Mouse (Mus musculus) limb, embryonic 13.5 days (tissue): ENCODE results near the gene Wnk1. TPM values are rescaled to one million over a fixed set of nuclear protein-coding genes. Genes with fewer than 3 reads are reported as not detected.
"Not testable (repeated sequence)": the region's sequence is repeated elsewhere in the genome, so short reads cannot be mapped to it uniquely, and the experiment has no call there.

Experiments used
- ATAC-seq: fragments of 200-750 bp; cut with Nextera tagmentation; 2 replicates; pipeline ENCODE4 v1.8.0; 2017; ENCODE audit warnings: low read depth, moderate number of reproducible peaks, moderate TSS enrichment; ENCODE audit not compliant: low FRiP score
- H3K27ac ChIP-seq: fragments of 300-500 bp; sonication (generic); 2 replicates; pipeline ENCODE4 v1.5.1; 2015; ENCODE audit warnings: inconsistent platforms, mild to moderate bottlenecking, moderate library complexity
- H3K27me3 ChIP-seq: fragments of 300-500 bp; sonication (generic); 2 replicates; pipeline ENCODE4 v1.6.1; 2015; ENCODE audit warnings: mild to moderate bottlenecking, inconsistent platforms
- H3K36me3 ChIP-seq: fragments of 300-500 bp; sonication (generic); 2 replicates; pipeline ENCODE4 v1.6.1; 2015; ENCODE audit warnings: inconsistent platforms, mild to moderate bottlenecking, moderate library complexity
- H3K4me1 ChIP-seq: fragments of 300-500 bp; sonication (generic); 2 replicates; pipeline ENCODE4 v1.6.1; 2015; ENCODE audit warnings: inconsistent platforms
- H3K4me2 ChIP-seq: fragments of 300-500 bp; sonication (generic); replicated peaks from 2 replicates; pipeline ENCODE4 v1.6.1; 2015; ENCODE audit warnings: inconsistent platforms, mild to moderate bottlenecking, moderate library complexity
- H3K4me3 ChIP-seq: fragments of 300-500 bp; sonication (generic); 2 replicates; pipeline ENCODE4 v1.5.1; 2015; ENCODE audit warnings: moderate library complexity, mild to moderate bottlenecking, inconsistent platforms
- H3K9ac ChIP-seq: fragments of 300-500 bp; sonication (generic); 2 replicates; pipeline ENCODE4 v1.6.1; 2015; ENCODE audit warnings: mild to moderate bottlenecking, inconsistent platforms
- H3K9me3 ChIP-seq: fragments of 300-500 bp; sonication (generic); 2 replicates; pipeline ENCODE4 v1.6.1; 2016; ENCODE audit warnings: inconsistent platforms
- WGBS: fragments of 180-500 bp; shearing (Covaris S2); methylation state at CpG from one replicate; pipeline ENCODE4 v1.1.7; 2015; 5-methylcytosine and 5-hydroxymethylcytosine counted together
- polyA plus RNA-seq: library from polyadenylated mRNA; unstranded; fragments of >200 nt; fragmentation: Nextera tagmentation; extraction: Ambion mirVana; gene quantifications from 2 replicates; pipeline ENCODE4 v1.2.1, GENCODE M21; 2015

Wnk1 gene
- 68.9 and 70.5 TPM in 2 replicates for polyA plus RNA-seq

DNA sequence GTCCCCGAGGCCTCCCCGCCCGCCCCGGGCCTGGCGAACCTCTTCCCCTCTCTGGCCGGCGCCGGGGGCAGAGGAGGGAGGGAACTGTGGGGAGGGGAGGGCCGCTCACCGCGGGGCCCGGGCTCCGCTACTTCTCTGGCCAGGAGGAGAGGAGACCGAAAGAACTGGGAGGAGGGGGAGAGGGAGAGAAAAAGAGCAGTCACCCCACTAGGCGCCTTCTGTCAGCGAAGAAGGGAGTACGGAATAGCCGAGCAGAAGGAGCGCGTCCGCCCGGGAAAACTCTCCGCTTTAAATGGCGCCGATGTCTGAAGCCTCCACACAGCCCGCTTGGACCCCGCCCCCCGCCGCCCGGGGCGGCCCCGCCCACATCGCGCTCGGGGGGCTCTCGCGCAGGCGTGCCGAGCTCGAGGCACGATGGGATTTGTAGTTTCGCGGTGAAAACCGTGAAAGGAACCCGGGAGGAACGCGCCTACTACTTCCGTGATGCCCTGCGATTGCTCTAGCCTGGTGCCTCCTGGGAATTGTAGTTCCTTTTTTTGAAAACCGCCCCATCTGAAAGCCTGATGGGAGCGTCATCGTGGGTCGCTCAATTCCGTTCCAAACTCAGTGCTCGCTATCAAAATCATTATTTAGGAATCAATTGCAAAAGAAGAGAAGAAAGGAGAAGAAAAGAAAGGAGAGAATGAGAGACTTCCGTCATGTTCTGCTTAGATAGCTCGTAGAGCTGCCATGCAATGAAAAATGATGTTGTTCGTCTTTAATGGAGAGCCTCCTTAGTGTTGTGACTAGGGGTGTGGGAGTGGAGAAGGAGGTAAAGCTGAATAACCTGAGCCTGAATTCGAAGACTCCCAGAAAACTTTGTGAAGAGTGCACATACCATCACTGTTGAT lies at the start of gene Wnk1:
Wnk1 (minus strand) TSS at position 307 of the 890 bp plus-strand sequence.
- peak; percentile 95 for ATAC-seq
- Histone ChIP-seq H3K9me3 (no peaks in the 10 kb centered on the region), H3K27me3 (no peaks in the 10 kb centered on the region), H3K4me1 (peaks cover 19% of the 10 kb centered on the region), H3K4me3 (peak within 1 kb of the TSS; percentile 97), H3K9ac (peak within 1 kb of the TSS; percentile 95), H3K36me3 (no peaks in the 10 kb centered on the region), H3K27ac (peak within 1 kb of the TSS; percentile 99), H3K4me2 (peak within 1 kb of the TSS; percentile 94)
- under 1% methylated on average over 52 of the region's 59 CpGs for WGBS

DNA sequence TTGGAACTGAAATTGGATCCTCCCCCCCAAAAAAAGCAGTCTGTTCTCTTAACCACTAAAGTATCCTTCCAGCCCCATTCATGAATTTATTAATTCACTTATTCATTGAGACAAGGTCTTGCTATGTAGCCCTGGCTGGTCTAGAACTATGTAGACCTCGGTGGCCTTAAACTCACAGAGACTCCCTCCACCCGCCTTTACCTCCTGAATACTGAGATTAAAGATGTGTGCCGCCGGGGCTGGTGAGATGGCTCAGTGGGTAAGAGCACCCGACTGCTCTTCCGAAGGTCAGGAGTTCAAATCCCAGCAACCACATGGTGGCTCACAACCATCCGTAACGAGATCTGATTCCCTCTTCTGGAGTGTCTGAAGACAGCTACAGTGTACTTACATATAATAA lies 48.6 kb upstream of the Wnk1 start:
- H3K9ac ChIP-seq, H3K27ac ChIP-seq, H3K36me3 ChIP-seq, H3K4me3 ChIP-seq, H3K9me3 ChIP-seq, H3K27me3 ChIP-seq, H3K4me2 ChIP-seq, ATAC-seq, H3K4me1 ChIP-seq: not testable (repeated sequence)
- WGBS, result 92% methylated on average over 8 of the region's 8 CpGs

DNA sequence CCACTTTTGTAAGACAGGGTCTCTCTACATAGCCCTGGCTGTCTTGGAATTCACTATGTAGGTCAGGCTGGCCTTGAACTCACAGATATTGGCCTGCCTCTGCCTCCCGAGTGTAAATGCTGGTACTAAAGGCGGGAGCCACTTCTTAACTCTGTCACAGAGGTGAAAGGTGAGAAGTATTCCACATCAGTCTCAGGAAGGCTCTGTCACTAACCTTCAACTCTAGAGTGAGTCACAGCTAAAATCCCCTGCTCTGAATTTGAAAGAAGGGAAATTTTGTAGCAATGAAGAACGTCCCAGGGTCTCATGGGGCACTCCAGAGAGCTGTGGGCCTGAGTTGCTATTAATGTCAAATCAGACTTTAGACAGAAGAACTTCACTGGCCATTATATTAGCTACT lies 47.4 kb upstream of the Wnk1 start:
- H3K4me3 ChIP-seq, result no peak overlapping the region
- no peaks in the 10 kb centered on the region for H3K27me3 ChIP-seq
- H3K27ac ChIP-seq, result no peak overlapping the region
- no peak overlapping the region for H3K4me2 ChIP-seq
- no peaks in the 10 kb centered on the region for H3K9me3 ChIP-seq
- no peak for ATAC-seq
- no peaks in the 10 kb centered on the region for H3K36me3 ChIP-seq
- WGBS, result 73% methylated on average over 3 of the region's 3 CpGs
- 0 out of 2 replicates have a peak, but pooled peaks cover 7% of the 10 kb centered on the region for H3K4me1 ChIP-seq
- H3K9ac ChIP-seq, result no peak overlapping the region

DNA sequence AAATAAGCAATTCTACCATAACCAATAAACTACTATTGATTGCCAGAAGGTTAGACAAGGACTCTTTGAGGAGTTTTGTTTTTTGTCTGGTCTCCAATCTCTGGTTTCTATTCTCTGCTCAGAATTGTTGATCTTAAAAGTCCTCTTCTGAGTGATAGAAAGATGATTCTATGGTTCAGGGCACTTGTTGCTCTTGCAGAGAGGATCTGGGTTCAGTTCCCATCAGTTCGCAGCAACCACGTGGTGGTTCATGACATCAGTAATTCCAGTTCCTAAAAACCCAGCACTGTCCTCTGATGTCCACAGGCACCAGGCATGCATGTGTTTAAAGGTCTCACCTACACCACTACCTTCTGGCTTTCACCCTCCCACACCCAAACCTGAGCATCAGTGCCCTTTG lies 46.5 kb upstream of the Wnk1 start:
- no peak overlapping the region for H3K27ac ChIP-seq
- H3K4me2 ChIP-seq, result no peak overlapping the region
- 0 out of 2 replicates have a peak, but pooled peaks cover 7% of the 10 kb centered on the region for H3K4me1 ChIP-seq
- WGBS, result 91% methylated on average over 2 of the region's 2 CpGs
- no peak overlapping the region for H3K9ac ChIP-seq
- no peaks in the 10 kb centered on the region for H3K27me3 ChIP-seq
- no peak for ATAC-seq
- no peaks in the 10 kb centered on the region for H3K36me3 ChIP-seq
- H3K9me3 ChIP-seq, result no peaks in the 10 kb centered on the region
- no peak overlapping the region for H3K4me3 ChIP-seq

DNA sequence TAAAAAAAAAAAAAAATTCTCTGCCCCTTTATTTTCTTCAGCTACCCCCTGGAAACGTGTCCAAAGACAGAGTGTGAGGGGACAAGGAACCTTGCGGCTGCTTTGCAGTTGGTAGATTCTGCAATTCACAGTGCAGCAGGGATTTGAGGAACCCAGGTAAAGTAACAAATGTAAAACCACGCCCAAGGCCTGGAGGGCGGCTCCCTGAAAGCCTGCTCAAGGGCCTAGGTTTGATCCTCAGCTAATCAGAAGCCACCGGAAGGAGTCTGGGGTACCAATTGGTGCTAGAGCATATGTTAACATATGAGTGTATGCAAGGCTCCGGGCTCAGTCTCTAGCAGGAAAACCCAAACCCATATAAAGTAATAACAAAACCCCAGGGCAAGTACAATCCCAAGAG lies 45.0 kb upstream of the Wnk1 start:
- 67% methylated on average over 6 of the region's 6 CpGs for WGBS
- Histone ChIP-seq H3K36me3 (no peaks in the 10 kb centered on the region), H3K4me1 (0 out of 2 replicates have a peak, but pooled peaks cover 7% of the 10 kb centered on the region), H3K9ac (no peak overlapping the region), H3K9me3 (no peaks in the 10 kb centered on the region), H3K27me3 (no peaks in the 10 kb centered on the region), H3K27ac (no peak overlapping the region), H3K4me3 (no peak overlapping the region), H3K4me2 (no peak overlapping the region)
- ATAC-seq, result no peak

DNA sequence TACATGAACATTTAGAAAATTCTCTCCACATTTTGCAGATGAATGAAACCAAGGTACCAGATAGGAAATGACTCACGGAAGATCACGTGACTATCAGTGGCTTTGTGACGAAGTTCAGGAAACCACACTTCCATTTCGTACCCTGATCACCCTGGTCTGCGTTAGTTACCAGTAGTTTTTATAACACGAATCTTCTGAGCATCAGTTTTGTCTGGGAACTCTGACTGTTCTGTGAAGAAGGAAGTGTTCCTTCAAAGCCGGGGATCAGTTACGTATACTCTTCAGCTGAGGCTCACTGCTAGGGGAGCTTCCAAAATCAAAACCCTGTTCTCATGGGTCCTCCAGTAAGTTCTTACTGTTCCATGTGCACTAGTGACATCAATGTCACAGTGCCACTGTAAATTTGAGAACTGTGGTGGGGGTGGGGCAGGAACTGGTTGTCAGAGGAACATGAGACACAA lies 44.5 kb upstream of the Wnk1 start:
- H3K9ac ChIP-seq, result no peak overlapping the region
- H3K4me1 ChIP-seq, result 0 out of 2 replicates have a peak, but pooled peaks cover 7% of the 10 kb centered on the region
- no peaks in the 10 kb centered on the region for H3K36me3 ChIP-seq
- no peak overlapping the region for H3K4me2 ChIP-seq
- no peak overlapping the region for H3K4me3 ChIP-seq
- no peaks in the 10 kb centered on the region for H3K9me3 ChIP-seq
- H3K27me3 ChIP-seq, result no peaks in the 10 kb centered on the region
- no peak overlapping the region for H3K27ac ChIP-seq
- ATAC-seq, result no peak
- WGBS, result 81% methylated on average over 8 of the region's 8 CpGs

DNA sequence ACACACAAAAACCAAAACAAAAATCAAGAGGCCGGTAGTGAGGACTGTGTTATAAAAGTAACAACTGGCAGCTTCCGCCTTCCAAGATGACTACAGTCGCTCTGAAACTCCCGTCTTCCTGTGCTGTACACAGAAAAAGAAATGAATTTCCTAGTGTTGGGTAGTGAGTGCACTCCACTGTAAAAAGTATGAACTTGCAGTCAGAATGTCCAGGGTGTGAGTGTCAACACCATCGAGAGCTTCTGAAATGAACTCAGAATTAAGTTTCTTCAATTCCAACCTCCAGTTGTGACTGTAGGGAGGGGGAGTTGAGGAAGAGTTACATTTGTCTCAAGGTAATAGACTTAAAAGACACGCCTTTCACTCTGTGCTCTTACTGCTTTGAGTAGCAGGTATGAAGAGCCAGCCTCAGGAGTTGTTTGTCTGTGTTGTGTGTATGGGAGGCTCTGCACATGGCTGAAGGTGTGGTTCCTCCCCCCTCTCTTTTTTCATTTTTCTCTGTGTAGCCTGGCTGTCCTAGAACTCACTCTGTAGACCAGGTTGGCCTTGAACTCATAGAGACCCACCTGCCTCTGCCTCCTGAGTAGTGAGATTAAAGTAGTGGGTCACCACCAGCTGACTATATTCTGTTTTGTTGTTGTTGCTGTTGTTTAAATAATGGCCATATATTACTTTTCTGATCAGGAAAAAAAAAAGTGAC lies 43.9 kb upstream of the Wnk1 start:
- Histone ChIP-seq H3K27me3 (no peaks in the 10 kb centered on the region), H3K4me3 (no peak overlapping the region), H3K9me3 (no peaks in the 10 kb centered on the region), H3K9ac (no peak overlapping the region), H3K27ac (no peak overlapping the region), H3K36me3 (no peaks in the 10 kb centered on the region), H3K4me1 (0 out of 2 replicates have a peak, but pooled peaks cover 7% of the 10 kb centered on the region), H3K4me2 (no peak overlapping the region)
- ATAC-seq, result no peak
- 88% methylated on average over 6 of the region's 6 CpGs for WGBS

DNA sequence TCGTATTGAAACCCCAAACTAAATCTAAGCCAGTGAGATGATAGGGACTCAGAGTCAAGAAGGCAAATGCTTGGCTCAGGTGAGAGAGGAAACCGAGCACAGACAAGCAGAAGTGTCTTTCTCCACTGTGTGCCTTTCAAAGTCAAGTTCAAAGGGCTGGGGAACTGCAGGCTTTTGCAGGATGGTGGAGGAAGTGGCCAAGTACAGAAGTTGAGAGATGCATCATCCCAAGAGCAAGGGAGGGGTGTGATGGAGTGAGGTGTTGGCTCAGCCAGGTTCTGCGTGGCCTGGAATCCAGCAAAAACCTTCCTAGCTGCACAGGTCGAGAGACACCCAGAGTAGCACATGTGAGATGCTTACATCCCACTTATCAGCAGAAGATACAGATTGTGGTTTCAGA lies 43.0 kb upstream of the Wnk1 start:
- Histone ChIP-seq H3K4me1 (0 out of 2 replicates have a peak, but pooled peaks cover 7% of the 10 kb centered on the region), H3K4me3 (no peak overlapping the region), H3K9me3 (no peaks in the 10 kb centered on the region), H3K9ac (no peak overlapping the region), H3K27me3 (no peaks in the 10 kb centered on the region), H3K27ac (no peak overlapping the region), H3K4me2 (no peak overlapping the region), H3K36me3 (no peaks in the 10 kb centered on the region)
- 82% methylated on average over 4 of the region's 4 CpGs for WGBS
- no peak for ATAC-seq

DNA sequence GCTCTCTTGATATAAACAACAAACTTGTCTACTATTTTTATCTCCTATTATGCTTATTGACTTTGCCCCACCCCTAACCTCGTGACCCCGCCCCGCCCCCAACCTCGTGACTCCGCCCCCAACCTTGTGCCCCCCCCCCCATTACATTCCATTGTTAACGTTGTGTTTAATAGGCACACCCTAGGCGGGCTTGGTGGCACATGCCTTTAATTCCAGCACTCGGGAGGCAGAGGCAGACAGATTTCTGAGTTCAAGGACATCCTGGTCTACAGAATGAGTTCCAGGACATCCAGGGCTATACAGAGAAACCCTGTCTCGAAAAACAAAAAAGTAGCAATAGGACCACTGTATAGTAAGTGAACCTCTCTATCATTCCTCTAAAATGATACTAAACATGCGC lies 41.1 kb upstream of the Wnk1 start:
- ATAC-seq, result no peak
- H3K27me3 ChIP-seq, result no peaks in the 10 kb centered on the region
- 83% methylated on average over 10 of the region's 10 CpGs for WGBS

DNA sequence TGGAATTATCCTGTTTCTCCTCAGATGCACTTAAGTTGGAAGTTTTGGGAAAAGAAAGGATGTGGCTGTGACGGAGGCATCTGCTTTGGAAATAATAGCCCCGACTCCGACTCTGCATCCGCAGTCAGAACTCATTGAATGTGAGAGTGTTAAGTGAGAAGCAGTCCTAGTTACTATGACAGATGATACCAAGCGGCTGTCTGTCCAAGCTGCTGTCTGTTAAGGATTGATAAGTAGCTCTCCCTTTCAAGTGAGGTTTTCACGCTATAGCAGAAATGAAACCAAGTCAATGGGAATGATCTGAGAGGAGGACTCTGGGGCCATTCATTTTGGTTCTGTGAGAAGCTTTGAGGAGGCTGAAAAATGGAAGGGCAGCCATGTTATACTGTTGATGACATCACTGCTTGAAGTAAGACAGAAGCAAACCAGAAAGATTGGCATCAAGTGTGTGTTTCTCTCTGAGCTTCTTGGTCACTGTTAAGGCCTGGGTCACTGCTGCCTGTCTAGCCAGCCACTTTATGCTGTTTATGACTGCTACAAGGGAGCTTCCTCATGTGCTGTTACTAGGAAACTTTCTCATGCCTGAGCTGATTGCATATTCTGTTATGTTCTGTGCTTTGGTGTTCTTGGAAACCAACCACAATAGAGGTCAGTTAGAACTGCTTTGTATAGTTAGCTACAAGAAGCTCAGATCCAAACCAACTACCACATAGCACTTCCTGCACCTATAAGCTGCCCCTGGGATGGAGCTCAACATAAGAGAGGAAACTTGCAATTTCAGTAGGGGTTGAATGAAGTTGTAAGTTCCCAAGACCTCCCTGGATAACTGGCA lies 38.4 kb upstream of the Wnk1 start:
- Histone ChIP-seq H3K27ac (no peak overlapping the region), H3K27me3 (no peaks in the 10 kb centered on the region), H3K36me3 (no peaks in the 10 kb centered on the region), H3K4me1 (no peaks in the 10 kb centered on the region), H3K9me3 (no peaks in the 10 kb centered on the region), H3K4me3 (no peak overlapping the region), H3K4me2 (no peak overlapping the region), H3K9ac (no peak overlapping the region)
- 84% methylated on average over 6 of the region's 6 CpGs for WGBS
- ATAC-seq, result no peak

More for the DNA sequence above, 41.1 kb upstream of the Wnk1 start:
- H3K4me3 ChIP-seq, result no peak overlapping the region
- H3K36me3 ChIP-seq, result no peaks in the 10 kb centered on the region
- no peak overlapping the region for H3K27ac ChIP-seq
- no peak overlapping the region for H3K9ac ChIP-seq
- no peaks in the 10 kb centered on the region for H3K9me3 ChIP-seq
- H3K4me1 ChIP-seq, result 0 out of 2 replicates have a peak, but pooled peaks cover 7% of the 10 kb centered on the region
- H3K4me2 ChIP-seq, result no peak overlapping the region

DNA sequence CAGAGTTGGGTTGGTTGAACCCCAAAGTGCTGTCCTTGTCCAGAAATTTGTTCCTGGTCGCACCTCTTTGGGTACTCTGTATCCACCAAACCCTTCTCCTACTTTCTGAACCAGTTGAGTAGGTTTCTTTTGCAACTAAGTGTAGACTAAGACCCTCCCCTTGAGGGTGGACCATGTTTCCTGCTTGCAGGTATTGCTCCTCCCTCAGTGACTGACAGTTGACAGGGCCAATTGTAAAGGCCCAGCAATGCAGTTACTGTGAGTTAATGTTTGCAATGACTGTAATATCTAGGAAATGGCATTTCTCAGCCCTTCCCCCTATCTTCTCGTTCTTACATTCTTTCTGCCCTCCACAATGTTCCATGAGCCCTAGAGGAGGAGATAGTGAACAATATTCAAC lies 34.2 kb upstream of the Wnk1 start:
- no peaks in the 10 kb centered on the region for H3K4me1 ChIP-seq
- no peaks in the 10 kb centered on the region for H3K36me3 ChIP-seq
- no peak for ATAC-seq
- 83% methylated on average over 2 of the region's 2 CpGs for WGBS
- no peaks in the 10 kb centered on the region for H3K27me3 ChIP-seq
- no peak overlapping the region for H3K9ac ChIP-seq
- H3K4me3 ChIP-seq, result no peak overlapping the region
- no peaks in the 10 kb centered on the region; the same call in 1 of the 2 replicates for H3K9me3 ChIP-seq
- no peak overlapping the region for H3K4me2 ChIP-seq
- no peak overlapping the region for H3K27ac ChIP-seq
